Mouse (Mus musculus) right cerebral cortex, postnatal 10 days (tissue): Measurements from ENCODE around the gene Gm10229.
"Not testable (repeated sequence)": the region's sequence is repeated elsewhere in the genome, so short reads cannot be mapped to it uniquely, and the experiment has no call there.

Experiments
- DNase-seq, 2 experiments: peaks; one replicate each; pipeline ENCODE4 v3.0.0; 2021; ENCODE audit warnings: low spot score in 2 of 2

Gene Gm10229

GRCm38 (mm10) chr16:89014984-89015383 is at the start of gene Gm10229:
Gm10229 (plus strand) TSS chr16:89015284.
- not testable (repeated sequence) for DNase-seq

GRCm38 (mm10) chr16:89010659-89011058 is 4.4 kb upstream of the Gm10229 start, which contains the start of gene Krtap22-2:
Krtap22-2 (minus strand) TSS chr16:89010759.
- no peak for DNase-seq

- DNase-seq = no peak
Measured at GRCm38 (mm10) chr16:89013973-89014372, 1.1 kb upstream of the Gm10229 start.

- DNase-seq = not testable (repeated sequence)
Measured at GRCm38 (mm10) chr16:89031399-89031798, 16.3 kb downstream of the Gm10229 start, which contains the start of gene Krtap6-1. Krtap6-1 (plus strand) TSS chr16:89031699.

GRCm38 (mm10) chr16:89041372-89041771 is 26.3 kb downstream of the Gm10229 start, which contains the start of gene Gm10228:
Gm10228 (minus strand) TSS chr16:89041472.
- not testable (repeated sequence) for DNase-seq

GRCm38 (mm10) chr16:89047783-89048182 is 32.7 kb downstream of the Gm10229 start, which contains the start of gene Krtap6-5:
Krtap6-5 (minus strand) TSS chr16:89047883.
- no peak for DNase-seq

GRCm38 (mm10) chr16:89063902-89064301 is 48.8 kb downstream of the Gm10229 start, which contains the start of gene 1110025L11Rik:
1110025L11Rik (minus strand) TSS chr16:89064002.
- not testable (repeated sequence) for DNase-seq
